Mouse (Mus musculus): ENCODE measurements around the gene Alg14. TPM values are rescaled to one million over a fixed set of nuclear protein-coding genes. Genes with fewer than 3 reads are reported as not detected.

The Alg14 gene
- total RNA-seq, 2 experiments from 2014 or later: 20.8 to 22.2 TPM

- intact Hi-C loops (cut with DNase I): loop anchor here (10.0 kb wide), 1 partner anchor 92 kb away; the partner anchor contains the start of gene Rwdd3
- no peak for DNase-seq (ENCODE audit: extremely low spot score in 1 of 2, low spot score in 2 of 2)
Observed at GRCm38 (mm10) chr3:121267283-121267682, 24.3 kb upstream of the Alg14 start.

DNA sequence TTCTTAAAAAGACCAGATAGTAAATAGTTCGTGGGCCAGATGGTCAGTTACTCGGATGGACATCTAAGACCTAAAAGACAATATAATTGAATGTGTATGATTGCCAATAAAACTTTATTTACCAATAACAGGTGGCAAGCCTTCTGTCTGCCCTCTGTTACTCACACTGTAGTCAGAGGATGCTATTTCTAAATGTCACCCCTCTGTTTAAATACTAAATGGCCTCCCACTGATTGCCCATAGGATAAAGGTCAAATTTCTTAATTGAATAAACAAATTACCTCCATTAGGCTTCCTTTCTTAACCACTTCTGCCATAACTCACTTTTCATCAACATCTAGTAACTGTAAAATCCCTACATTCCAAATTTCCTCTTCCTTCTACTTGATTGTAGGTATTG, 19.0 kb upstream of the Alg14 start:
- intact Hi-C loops (cut with DNase I): no loop called here
- DNase-seq (ENCODE audit: extremely low spot score in 1 of 2, low spot score in 2 of 2): no peak

DNA sequence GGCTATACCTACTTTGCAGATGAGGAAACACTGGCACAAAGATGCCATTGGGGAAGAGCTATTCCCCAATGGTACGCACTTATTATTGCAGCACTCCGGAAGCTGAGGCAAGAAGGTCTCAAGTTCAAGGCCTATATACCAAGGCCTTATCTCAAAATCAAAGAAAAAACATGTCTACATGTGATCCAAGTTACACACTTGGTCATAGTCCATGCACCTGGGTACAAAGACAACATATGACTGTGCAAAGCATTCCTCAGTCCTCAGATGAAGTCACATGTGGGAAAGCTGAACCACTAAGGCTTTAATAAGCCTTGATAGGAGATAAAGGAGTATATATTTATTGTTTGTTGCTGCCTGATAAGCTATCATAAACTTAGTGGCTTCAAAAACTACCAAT, 17.6 kb upstream of the Alg14 start:
- intact Hi-C loops (cut with DNase I): no loop called here
- DNase-seq (ENCODE audit: extremely low spot score in 1 of 2, low spot score in 2 of 2): no peak

GRCm38 (mm10) chr3:121277009-121277408, 14.6 kb upstream of the Alg14 start:
- intact Hi-C loops (cut with DNase I): no loop called here
- no peak for DNase-seq (ENCODE audit: extremely low spot score in 1 of 2, low spot score in 2 of 2)

DNA sequence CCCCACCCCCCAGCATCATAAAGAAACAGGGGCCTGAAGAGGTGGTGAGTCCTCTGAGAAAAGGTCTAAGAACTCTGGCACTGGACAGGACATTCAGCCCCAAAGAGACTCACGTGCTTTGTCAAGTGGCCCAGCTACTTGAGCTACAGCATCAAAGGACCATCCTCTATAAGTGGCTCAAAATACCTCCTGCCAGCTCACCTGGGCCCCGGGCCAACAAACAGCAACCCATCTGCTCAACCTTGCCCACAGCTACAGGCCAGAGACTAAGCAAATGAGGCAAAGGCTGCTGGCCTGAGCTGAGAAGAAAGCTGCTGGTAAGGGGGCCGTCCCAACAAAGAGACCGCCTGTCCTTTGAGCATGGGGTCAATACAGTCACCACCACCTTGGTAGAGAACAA, 14.0 kb upstream of the Alg14 start:
- intact Hi-C loops (cut with DNase I): no loop called here
- DNase-seq (ENCODE audit: extremely low spot score in 1 of 2, low spot score in 2 of 2): no peak

GRCm38 (mm10) chr3:121279679-121280078, 11.9 kb upstream of the Alg14 start:
- intact Hi-C loops (cut with DNase I): no loop called here
- DNase-seq (ENCODE audit: extremely low spot score in 1 of 2, low spot score in 2 of 2): no peak

DNA sequence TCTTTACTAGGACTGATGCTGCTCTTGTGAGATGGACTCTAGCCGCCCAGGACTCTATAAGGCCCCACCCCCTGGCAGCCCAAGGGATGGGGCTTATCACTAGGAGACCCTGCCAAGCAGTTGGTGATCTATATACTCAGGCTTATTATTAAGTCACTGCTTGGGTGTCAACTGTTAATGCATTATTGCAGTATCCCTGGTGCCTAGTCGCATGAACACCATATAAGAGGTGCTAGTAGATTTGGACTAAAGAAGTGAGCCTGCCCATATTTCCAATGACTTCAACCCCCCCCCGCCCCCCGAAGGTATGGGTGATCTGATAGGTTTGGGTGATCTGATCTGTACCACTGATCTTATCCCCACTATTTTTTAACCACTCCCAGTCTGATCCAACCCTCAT, 8.6 kb upstream of the Alg14 start, which contains the start of gene Tmem56:
Tmem56 (minus strand) TSS at position 101 of the 400 bp plus-strand sequence.
- no peak for DNase-seq (ENCODE audit: extremely low spot score in 1 of 2, low spot score in 2 of 2)
- intact Hi-C loops (cut with DNase I): no loop called here

GRCm38 (mm10) chr3:121285219-121285618, 6.4 kb upstream of the Alg14 start:
- DNase-seq (ENCODE audit: extremely low spot score in 1 of 2, low spot score in 2 of 2): no peak
- intact Hi-C loops (cut with DNase I): no loop called here

DNA sequence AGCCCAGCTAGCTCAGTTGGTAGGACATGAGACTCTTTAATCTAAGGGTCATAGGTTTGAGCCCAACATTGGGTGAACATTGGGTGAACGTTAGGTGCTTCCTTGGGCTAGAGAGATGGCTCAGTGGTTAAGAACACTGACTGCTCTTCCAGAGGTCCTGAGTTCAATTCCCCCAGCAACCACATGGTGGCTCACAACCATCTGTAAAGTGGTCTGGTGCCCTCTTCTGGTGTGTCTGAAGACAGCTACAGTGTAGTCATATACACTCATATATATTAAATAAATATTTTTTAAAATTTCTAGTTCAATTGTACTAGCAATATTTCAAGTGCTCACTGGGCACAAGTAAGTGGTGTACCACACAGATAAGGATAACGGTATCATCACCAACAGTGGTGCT, 4.4 kb upstream of the Alg14 start:
- DNase-seq (ENCODE audit: extremely low spot score in 1 of 2, low spot score in 2 of 2): no peak
- intact Hi-C loops (cut with DNase I): no loop called here

- intact Hi-C loops (cut with DNase I): loop anchor here (5.0 kb wide), 1 partner anchor 118 kb away; the partner anchor contains the start of gene Rwdd3
- DNase-seq (ENCODE audit: extremely low spot score in 1 of 2, low spot score in 2 of 2): no peak
Observed at GRCm38 (mm10) chr3:121290681-121291080, 892 bp upstream of the Alg14 start.

- intact Hi-C loops (cut with DNase I): loop anchor here (5.0 kb wide), 1 partner anchor 119 kb away; the partner anchor contains the start of gene Rwdd3
- DNase-seq (ENCODE audit: extremely low spot score in 1 of 2, low spot score in 2 of 2): no peak
Observed at GRCm38 (mm10) chr3:121291225-121291559, 381 bp upstream of the Alg14 start.

DNA sequence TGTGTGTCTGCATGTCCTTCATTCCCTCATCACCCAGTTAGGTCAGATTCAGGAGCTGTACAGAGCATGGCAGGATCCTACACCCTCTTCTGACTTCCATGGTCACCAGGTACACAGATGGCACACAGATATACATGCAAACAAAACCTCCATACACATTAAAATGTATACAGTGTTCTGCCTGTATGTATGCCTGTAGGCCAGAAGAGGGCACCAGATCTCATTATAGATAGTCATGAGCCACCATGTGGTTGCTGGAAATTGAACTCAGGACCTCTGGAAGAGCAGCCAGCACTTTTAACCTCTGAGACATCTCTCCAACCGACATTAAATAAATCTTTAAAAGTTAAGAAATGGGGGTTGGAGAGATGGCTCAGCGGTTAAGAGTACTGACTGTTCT, 2.6 kb downstream of the Alg14 start:
- intact Hi-C loops (cut with DNase I): loop anchor here (5.0 kb wide), 1 partner anchor 122 kb away; the partner anchor contains the start of gene Rwdd3

DNA sequence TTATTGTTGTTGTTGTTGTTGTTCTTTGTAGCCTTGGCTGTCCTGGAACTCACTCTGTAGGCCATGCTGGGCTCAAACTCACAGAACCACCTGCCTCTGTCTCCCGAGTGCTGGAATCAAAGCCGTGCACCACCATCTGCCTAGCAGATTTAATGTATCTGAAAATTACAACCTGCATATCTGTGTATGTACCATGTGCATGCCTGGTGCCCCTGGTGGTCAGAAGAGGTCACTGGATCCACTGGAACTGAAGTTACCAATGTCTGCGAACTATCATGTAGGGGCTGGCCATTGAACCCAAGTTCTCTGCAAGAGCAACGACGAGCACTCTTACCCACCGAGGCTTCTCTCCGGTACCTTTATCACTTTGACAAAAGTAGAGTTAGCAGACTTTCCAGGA, 15.1 kb downstream of the Alg14 start:
- no peak for DNase-seq (ENCODE audit: extremely low spot score in 1 of 2, low spot score in 2 of 2)
- intact Hi-C loops (cut with DNase I): loop anchor here (5.0 to 10.0 kb wide), 4 partner anchors 121 to 458 kb away; partner anchors contain the start of gene Cnn3

More for the DNA sequence above, 2.6 kb downstream of the Alg14 start:
- DNase-seq (ENCODE audit: extremely low spot score in 1 of 2, low spot score in 2 of 2): no peak

GRCm38 (mm10) chr3:121307532-121308234, 16.1 kb downstream of the Alg14 start:
- peak; percentile 69 to 72 for DNase-seq (ENCODE audit: extremely low spot score in 1 of 2, low spot score in 2 of 2)
- intact Hi-C loops (cut with DNase I): loop anchor here (5.0 to 10.0 kb wide), 4 partner anchors 120 to 457 kb away; partner anchors contain the start of gene Cnn3

DNA sequence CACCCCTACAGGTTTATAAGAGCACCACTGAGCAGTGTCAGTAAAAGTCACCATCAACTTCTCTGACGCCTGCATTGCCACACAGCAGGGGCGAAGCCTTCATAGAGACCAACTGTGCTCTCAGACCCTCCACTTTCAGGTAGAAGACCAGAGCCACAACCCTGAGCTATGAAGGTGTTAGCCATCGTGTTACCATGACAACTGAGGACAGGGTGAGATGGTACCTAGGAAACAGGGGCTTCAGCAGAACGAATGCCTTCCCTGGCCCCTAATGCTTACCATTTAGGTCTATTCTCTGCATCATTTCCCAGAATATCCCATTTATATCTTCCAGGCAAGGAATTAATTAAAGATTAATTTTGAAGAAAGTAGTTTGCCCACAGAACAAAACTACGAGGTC, 17.4 kb downstream of the Alg14 start:
- no peak for DNase-seq (ENCODE audit: extremely low spot score in 1 of 2, low spot score in 2 of 2)
- intact Hi-C loops (cut with DNase I): loop anchor here (5.0 to 10.0 kb wide), 4 partner anchors 118 to 456 kb away; partner anchors contain the start of gene Cnn3

- DNase-seq (ENCODE audit: extremely low spot score in 1 of 2, low spot score in 2 of 2): no peak
- intact Hi-C loops (cut with DNase I): loop anchor here (5.0 to 10.0 kb wide), 4 partner anchors 118 to 455 kb away; partner anchors contain the start of gene Cnn3
Observed at GRCm38 (mm10) chr3:121309429-121309828, 17.9 kb downstream of the Alg14 start.

GRCm38 (mm10) chr3:121309896-121310714, 18.5 kb downstream of the Alg14 start:
- DNase-seq (ENCODE audit: extremely low spot score in 1 of 2, low spot score in 2 of 2): peak in 1 of 2 experiments; percentile 25

GRCm38 (mm10) chr3:121312426-121312825, 20.9 kb downstream of the Alg14 start:
- DNase-seq (ENCODE audit: extremely low spot score in 1 of 2, low spot score in 2 of 2): no peak

More at GRCm38 (mm10) chr3:121309896-121310714, 18.5 kb downstream of the Alg14 start:
- intact Hi-C loops (cut with DNase I): loop anchor here (5.0 to 10.0 kb wide), 4 partner anchors 117 to 455 kb away; partner anchors contain the start of gene Cnn3

DNA sequence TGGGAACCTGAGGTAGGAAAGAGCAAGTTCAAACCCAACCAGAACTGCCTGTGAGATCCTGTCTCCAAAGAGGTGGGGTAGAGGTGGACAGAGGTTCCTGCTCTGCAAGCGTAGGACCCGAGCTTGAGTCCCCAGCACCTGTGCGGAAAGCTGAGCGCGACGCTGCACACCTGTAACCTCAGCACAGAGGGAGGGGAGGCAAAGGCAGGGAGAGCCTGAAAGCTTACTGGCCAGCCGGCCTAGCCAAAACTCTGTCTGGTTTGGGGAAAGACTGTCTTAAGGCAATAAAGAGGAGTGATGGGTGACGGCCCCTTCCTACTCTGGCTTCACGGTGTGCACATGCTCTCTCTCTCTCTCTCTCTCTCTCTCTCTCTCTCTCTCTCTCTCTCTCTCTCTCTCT, 21.4 kb downstream of the Alg14 start:
- no peak for DNase-seq (ENCODE audit: extremely low spot score in 1 of 2, low spot score in 2 of 2)
- intact Hi-C loops (cut with DNase I): no loop called here

More at GRCm38 (mm10) chr3:121312426-121312825, 20.9 kb downstream of the Alg14 start:
- intact Hi-C loops (cut with DNase I): no loop called here

Data from left cerebral cortex, postnatal 10 days (tissue).